Mouse (Mus musculus) myocyte (in vitro differentiated cells): ENCODE data around the gene Ddc.

Experiments
- E2F4 ChIP-seq: IDR thresholded peaks from one replicate; pipeline ENCODE4 v1.6.1; 2011; ENCODE audit warnings: mild to moderate bottlenecking, control low read depth, moderate library complexity; ENCODE audit not compliant: insufficient read depth
- MAX ChIP-seq: IDR thresholded peaks from one replicate; pipeline ENCODE4 v1.6.1; 2011; ENCODE audit warnings: low read depth, mild to moderate bottlenecking, control low read depth
- MYOD1 ChIP-seq, 3 experiments: IDR thresholded peaks; one replicate each; pipeline ENCODE4 v1.6.1; 2011; ENCODE audit warnings: control low read depth in 2 of 3, low read depth in 2 of 3, mild to moderate bottlenecking in 2 of 3, moderate library complexity in 1 of 3; ENCODE audit not compliant: insufficient read length in 2 of 3, control insufficient read depth in 1 of 3
- POLR2A ChIP-seq: IDR thresholded peaks from one replicate; pipeline ENCODE4 v1.6.1; 2011; ENCODE audit warnings: low read depth, mild to moderate bottlenecking, control low read depth, moderate library complexity; ENCODE audit not compliant: insufficient read length
- POLR2AphosphoS2 ChIP-seq: IDR thresholded peaks from one replicate; pipeline ENCODE4 v1.6.1; 2011; ENCODE audit warnings: low read depth, control low read depth; ENCODE audit not compliant: insufficient read length
- TCF12 ChIP-seq: IDR thresholded peaks from one replicate; pipeline ENCODE4 v1.6.1; 2011; ENCODE audit warnings: mild to moderate bottlenecking, control low read depth; ENCODE audit not compliant: poor library complexity, insufficient read depth, severe bottlenecking
- USF1 ChIP-seq: IDR thresholded peaks from one replicate; pipeline ENCODE4 v1.6.1; 2011; ENCODE audit warnings: low read depth, mild to moderate bottlenecking, control low read depth, moderate library complexity

- TF ChIP-seq E2F4 (no peak), MYOD1 (IDR thresholded peaks at IDR 0.05; ENCODE audit: control insufficient read depth in 1 of 3, insufficient read length in 2 of 3, low read depth in 2 of 3) (no peak), POLR2AphosphoS2 (no peak), POLR2A (no peak), USF1 (no peak), MAX (no peak), TCF12 (no peak)
These were observed 16.7 kb downstream of the Ddc start for GRCm38 (mm10) chr11:11881026-11881782.
